Mouse (Mus musculus): ENCODE measurements around the gene Chd6.

DNA sequence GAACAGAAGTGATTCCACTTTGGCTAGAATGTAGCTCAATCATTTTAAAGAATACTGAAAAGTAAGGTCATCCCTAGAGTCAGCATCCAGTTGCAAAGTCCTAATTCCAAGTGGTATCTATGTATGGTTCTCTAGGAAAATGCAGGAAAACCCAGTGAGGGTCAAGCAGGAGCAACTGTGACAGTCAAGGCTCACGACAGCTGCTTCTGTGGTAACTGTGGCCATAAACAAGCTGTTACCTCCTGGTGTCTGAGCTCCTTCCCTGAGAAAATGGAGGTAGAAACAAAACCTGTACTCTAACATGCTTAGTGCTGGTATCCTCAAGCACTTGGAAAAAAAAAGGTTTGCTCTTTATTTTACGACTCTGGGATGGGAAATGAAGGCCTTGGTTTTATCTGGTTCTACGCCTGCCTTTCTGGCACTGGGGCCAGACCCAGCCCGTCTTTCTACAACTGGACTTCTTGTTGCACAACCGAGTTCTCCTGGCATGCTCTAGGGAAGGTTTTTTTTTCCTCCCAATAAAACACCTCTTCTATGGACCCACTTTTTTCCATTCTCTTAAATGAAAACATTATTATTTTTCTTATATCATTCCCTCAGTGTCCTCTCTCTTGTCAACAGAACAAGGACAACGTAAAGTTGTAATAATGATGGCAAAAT is 18.0 kb downstream of the Chd6 start:
- TF ChIP-seq EP300 (optimal IDR thresholded peaks at IDR 0.05) (no peak), CTCF (IDR thresholded peaks at IDR 0.05; ENCODE audit: low read depth) (no peak)
